Mouse (Mus musculus): ENCODE measurements around the gene Tap1. TPM values are rescaled to one million over a fixed set of nuclear protein-coding genes. Genes with fewer than 3 reads are reported as not detected.
A peak's percentile ranks its signal among the peaks of the same experiment; 100 is the strongest.

Tap1 gene
- polyA plus RNA-seq, 1 experiment from 2014 or later: 7.7 TPM

DNA sequence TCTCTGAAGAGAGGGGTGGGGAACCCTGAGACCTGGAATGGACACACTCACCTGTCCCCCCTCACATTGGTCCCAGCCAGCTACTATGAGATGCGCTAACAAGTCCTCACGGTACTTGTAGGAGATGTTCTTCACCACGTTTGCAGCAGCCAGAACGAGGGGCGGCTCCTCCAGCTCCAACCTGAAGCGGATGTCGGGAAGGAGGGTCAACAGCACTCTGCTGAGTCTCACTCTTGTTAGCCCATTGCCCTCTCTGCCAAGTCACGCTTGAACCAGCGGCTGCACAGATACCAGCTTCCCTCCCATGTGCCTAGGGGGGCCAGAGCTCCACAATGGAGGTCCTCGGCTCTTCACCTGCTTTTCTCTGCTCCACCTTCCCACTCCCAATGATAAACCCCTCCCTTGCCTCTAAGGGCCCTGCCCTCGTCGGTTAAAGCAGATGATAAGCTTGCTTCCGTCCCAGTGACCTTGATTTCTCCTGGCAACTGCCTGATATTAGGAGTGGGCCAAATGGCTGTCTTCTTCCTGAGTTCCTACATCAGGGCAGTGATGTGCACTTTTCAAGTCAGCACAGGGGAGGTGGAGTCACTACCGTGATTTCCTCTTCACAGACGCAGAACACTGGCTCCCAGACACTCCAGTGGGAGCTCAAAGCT is 3.7 kb upstream of the Tap1 start:
- H3K36me3 ChIP-seq: no peaks in the 10 kb centered on the region
- no peak overlapping the region for H3K27ac ChIP-seq
- ATAC-seq (ENCODE audit: insufficient read depth, low FRiP score, low read depth): no peak
- H3K4me3 ChIP-seq (replicated peaks): no peak overlapping the region
- 66% methylated on average over 15 of the region's 15 CpGs for WGBS
- peaks cover 16% of the 10 kb centered on the region for H3K4me1 ChIP-seq
- H3K9ac ChIP-seq: no peak overlapping the region
- H3K27me3 ChIP-seq (replicated peaks): peaks cover 13% of the 10 kb centered on the region
- H3K4me2 ChIP-seq: no peak overlapping the region
- no peaks in the 10 kb centered on the region for H3K9me3 ChIP-seq

DNA sequence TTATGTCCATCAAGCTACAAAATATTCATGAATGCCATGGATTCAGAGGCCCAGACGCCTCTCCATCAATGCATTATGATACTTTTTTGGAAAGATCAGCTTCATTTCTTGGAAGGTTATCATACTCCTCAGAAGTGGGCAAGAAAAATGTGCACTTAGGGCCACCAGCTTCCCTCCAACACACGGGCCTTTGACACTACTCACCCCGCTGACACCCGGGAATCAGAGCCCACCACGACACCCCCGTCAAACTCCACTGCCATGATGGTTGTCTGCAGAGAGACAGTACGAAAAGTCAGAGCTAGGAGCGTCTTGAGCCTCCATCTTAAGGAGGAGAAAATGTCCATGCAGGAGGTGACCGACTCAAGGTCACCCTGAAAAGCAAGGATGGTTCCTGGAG is 1.8 kb upstream of the Tap1 start:
- Histone ChIP-seq H3K36me3 (no peaks in the 10 kb centered on the region), H3K9me3 (no peaks in the 10 kb centered on the region), H3K9ac (no peak overlapping the region), H3K27ac (no peak overlapping the region), H3K4me3 (replicated peaks) (no peak overlapping the region), H3K4me2 (no peak overlapping the region), H3K27me3 (replicated peaks) (peaks cover 17% of the 10 kb centered on the region), H3K4me1 (peaks cover 16% of the 10 kb centered on the region)
- no peak for ATAC-seq (ENCODE audit: insufficient read depth, low FRiP score, low read depth)
- 86% methylated on average over 9 of the region's 9 CpGs for WGBS

DNA sequence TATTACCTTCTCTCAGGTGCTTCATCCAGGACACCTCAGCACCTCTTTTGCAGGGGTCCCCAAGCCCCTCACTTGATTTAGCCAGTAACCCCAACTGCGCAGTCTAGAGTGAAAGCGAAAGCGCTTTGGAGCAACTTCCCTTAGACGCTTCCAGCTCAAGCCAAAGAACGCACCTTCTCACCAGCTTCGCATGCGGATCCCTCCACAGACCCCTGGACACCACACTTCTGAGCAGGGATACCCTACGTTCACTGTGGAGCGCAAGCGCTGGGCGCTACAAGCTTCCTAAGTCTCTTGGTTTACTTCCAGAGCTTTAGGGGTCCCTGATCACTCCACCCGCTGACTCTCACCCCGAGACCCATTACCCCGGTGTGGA is 480 bp upstream of the Tap1 start:
- peaks cover 16% of the 10 kb centered on the region for H3K4me1 ChIP-seq
- peak overlapping the region; percentile 54 for H3K4me3 ChIP-seq (replicated peaks)
- peak; percentile 41 for ATAC-seq (ENCODE audit: insufficient read depth, low FRiP score, low read depth)
- WGBS: 2% methylated on average over 14 of the region's 14 CpGs
- no peak overlapping the region; the same call in 1 of the 2 replicates for H3K9ac ChIP-seq
- H3K9me3 ChIP-seq: no peaks in the 10 kb centered on the region
- H3K27ac ChIP-seq: no peak overlapping the region
- peak overlapping the region; percentile 98 for H3K4me2 ChIP-seq
- no peaks in the 10 kb centered on the region for H3K36me3 ChIP-seq
- H3K27me3 ChIP-seq (replicated peaks): peaks cover 17% of the 10 kb centered on the region

DNA sequence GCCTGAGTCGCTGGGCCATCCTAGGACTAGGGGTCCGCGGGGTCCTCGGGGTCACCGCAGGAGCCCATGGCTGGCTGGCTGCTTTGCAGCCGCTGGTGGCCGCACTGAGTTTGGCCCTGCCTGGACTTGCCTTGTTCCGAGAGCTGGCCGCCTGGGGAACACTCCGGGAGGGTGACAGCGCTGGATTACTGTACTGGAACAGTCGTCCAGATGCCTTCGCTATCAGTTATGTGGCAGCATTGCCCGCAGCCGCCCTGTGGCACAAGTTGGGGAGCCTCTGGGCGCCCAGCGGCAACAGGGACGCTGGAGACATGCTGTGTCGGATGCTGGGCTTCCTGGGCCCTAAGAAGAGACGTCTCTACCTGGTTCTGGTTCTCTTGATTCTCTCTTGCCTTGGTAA is 657 bp downstream of the Tap1 start:
- Histone ChIP-seq H3K4me3 (replicated peaks) (peak overlapping the region; percentile 54), H3K27ac (peak overlapping the region; percentile 87), H3K27me3 (replicated peaks) (peaks cover 22% of the 10 kb centered on the region), H3K4me2 (peak overlapping the region; percentile 98), H3K36me3 (no peaks in the 10 kb centered on the region), H3K9ac (peak overlapping the region; percentile 56), H3K9me3 (no peaks in the 10 kb centered on the region), H3K4me1 (peaks cover 16% of the 10 kb centered on the region)
- ATAC-seq (ENCODE audit: insufficient read depth, low FRiP score, low read depth): peak; percentile 2; the same call in 1 of the 2 replicates
- WGBS: 4% methylated on average over 20 of the region's 20 CpGs

DNA sequence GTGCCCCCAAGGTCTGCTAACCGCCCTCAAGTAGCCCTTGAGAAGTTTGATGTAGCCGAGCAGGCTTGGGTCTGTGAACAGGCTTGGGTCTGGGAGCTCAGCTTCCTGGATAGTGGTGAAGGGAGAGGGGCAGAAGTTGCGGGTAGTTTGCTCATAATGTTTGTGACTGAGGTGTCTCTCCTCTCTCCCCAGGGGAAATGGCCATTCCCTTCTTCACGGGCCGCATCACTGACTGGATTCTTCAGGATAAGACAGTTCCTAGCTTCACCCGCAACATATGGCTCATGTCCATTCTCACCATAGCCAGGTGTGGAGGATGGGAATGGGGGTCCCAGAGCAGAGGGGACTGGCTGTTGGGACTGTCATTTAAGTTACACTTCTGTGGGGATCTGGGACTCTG is 1.6 kb downstream of the Tap1 start:
- no peak for ATAC-seq (ENCODE audit: insufficient read depth, low FRiP score, low read depth)
- 75% methylated on average over 6 of the region's 6 CpGs for WGBS
- Histone ChIP-seq H3K9ac (no peak overlapping the region), H3K9me3 (no peaks in the 10 kb centered on the region), H3K4me2 (no peak overlapping the region), H3K4me1 (peaks cover 16% of the 10 kb centered on the region), H3K36me3 (no peaks in the 10 kb centered on the region), H3K4me3 (replicated peaks) (no peak overlapping the region), H3K27me3 (replicated peaks) (peaks cover 29% of the 10 kb centered on the region), H3K27ac (no peak overlapping the region)

DNA sequence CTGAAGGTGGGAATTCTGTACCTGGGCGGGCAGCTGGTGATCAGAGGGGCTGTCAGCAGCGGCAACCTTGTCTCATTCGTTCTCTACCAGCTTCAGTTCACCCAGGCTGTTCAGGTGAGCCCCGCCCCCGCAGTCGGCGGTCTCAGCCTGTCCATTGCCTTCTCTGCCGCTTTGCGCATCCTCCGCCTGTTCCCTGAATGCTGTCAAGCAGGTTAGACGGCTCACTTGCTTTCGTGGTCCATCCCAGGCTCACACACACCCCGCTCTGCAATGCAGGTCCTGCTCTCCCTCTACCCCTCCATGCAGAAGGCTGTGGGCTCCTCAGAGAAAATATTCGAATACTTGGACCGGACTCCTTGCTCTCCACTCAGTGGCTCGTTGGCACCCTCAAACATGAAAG is 5.5 kb downstream of the Tap1 start:
- Histone ChIP-seq H3K27ac (no peak overlapping the region), H3K4me2 (no peak overlapping the region), H3K9me3 (no peaks in the 10 kb centered on the region), H3K4me3 (replicated peaks) (no peak overlapping the region), H3K9ac (no peak overlapping the region), H3K27me3 (replicated peaks) (peaks cover 42% of the 10 kb centered on the region), H3K36me3 (no peaks in the 10 kb centered on the region), H3K4me1 (peaks cover 9% of the 10 kb centered on the region)
- WGBS: 20% methylated on average over 16 of the region's 16 CpGs
- no peak for ATAC-seq (ENCODE audit: insufficient read depth, low FRiP score, low read depth)

DNA sequence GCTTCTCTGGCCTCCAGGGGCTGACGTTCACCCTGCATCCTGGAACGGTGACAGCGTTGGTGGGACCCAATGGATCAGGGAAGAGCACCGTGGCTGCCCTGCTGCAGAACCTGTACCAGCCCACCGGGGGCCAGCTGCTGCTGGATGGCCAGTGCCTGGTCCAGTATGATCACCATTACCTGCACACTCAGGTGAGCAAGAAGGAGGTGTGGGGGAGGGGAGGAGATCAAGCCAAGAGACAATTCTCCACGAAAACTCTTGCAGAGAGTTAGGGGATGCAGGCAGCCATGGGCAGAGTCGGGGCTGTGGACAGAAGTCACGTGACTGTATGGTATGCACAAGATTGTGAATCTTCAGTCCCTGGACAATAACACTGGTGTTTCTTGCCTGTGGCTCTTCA is 6.1 kb downstream of the Tap1 start:
- Histone ChIP-seq H3K36me3 (no peaks in the 10 kb centered on the region), H3K27ac (no peak overlapping the region), H3K9ac (no peak overlapping the region), H3K4me2 (no peak overlapping the region), H3K4me1 (peaks cover 10% of the 10 kb centered on the region), H3K4me3 (replicated peaks) (no peak overlapping the region), H3K9me3 (no peaks in the 10 kb centered on the region), H3K27me3 (replicated peaks) (peaks cover 46% of the 10 kb centered on the region)
- 53% methylated on average over 8 of the region's 8 CpGs for WGBS
- no peak for ATAC-seq (ENCODE audit: insufficient read depth, low FRiP score, low read depth)

DNA sequence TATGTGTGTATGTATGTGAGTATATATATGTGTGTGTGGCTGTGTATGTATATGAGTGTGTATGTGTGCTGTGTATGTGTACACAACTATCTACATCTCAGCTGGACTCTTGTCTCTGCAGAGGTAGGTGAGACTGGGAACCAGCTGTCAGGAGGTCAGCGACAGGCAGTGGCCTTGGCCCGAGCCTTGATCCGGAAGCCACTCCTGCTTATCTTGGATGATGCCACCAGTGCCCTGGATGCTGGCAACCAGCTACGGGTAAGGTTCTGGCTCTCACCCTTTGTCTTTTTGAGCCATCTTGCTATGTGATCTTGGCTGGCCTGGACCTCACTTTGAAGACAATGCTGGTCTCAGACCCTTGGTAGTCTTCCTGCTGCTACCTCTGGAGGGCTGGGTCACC is 7.4 kb downstream of the Tap1 start:
- Histone ChIP-seq H3K27me3 (replicated peaks) (peaks cover 46% of the 10 kb centered on the region), H3K4me3 (replicated peaks) (no peak overlapping the region), H3K36me3 (no peaks in the 10 kb centered on the region), H3K9ac (no peak overlapping the region), H3K27ac (no peak overlapping the region), H3K9me3 (no peaks in the 10 kb centered on the region), H3K4me1 (peaks cover 10% of the 10 kb centered on the region), H3K4me2 (no peak overlapping the region)
- ATAC-seq (ENCODE audit: insufficient read depth, low FRiP score, low read depth): no peak
- 83% methylated on average over 4 of the region's 4 CpGs for WGBS

DNA sequence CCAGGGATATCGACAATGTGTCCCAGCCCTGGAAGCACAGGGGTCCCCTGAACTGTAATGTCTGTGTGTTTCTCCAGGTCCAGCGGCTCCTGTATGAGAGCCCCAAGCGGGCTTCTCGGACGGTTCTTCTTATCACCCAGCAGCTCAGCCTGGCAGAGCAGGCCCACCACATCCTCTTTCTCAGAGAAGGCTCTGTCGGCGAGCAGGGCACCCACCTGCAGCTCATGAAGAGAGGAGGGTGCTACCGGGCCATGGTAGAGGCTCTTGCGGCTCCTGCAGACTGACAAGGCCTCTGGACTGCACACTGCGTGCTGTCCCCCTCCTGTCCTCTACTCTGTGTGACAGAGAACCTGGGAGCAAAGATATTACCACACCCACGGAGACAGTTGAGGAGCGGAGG is 9.1 kb downstream of the Tap1 start:
- H3K4me1 ChIP-seq: peaks cover 10% of the 10 kb centered on the region
- H3K9me3 ChIP-seq: no peaks in the 10 kb centered on the region
- no peak overlapping the region for H3K27ac ChIP-seq
- ATAC-seq (ENCODE audit: insufficient read depth, low FRiP score, low read depth): no peak
- H3K4me2 ChIP-seq: no peak overlapping the region
- no peak overlapping the region for H3K4me3 ChIP-seq (replicated peaks)
- peaks cover 42% of the 10 kb centered on the region for H3K27me3 ChIP-seq (replicated peaks)
- 45% methylated on average over 12 of the region's 12 CpGs for WGBS
- no peak overlapping the region for H3K9ac ChIP-seq
- no peaks in the 10 kb centered on the region for H3K36me3 ChIP-seq

DNA sequence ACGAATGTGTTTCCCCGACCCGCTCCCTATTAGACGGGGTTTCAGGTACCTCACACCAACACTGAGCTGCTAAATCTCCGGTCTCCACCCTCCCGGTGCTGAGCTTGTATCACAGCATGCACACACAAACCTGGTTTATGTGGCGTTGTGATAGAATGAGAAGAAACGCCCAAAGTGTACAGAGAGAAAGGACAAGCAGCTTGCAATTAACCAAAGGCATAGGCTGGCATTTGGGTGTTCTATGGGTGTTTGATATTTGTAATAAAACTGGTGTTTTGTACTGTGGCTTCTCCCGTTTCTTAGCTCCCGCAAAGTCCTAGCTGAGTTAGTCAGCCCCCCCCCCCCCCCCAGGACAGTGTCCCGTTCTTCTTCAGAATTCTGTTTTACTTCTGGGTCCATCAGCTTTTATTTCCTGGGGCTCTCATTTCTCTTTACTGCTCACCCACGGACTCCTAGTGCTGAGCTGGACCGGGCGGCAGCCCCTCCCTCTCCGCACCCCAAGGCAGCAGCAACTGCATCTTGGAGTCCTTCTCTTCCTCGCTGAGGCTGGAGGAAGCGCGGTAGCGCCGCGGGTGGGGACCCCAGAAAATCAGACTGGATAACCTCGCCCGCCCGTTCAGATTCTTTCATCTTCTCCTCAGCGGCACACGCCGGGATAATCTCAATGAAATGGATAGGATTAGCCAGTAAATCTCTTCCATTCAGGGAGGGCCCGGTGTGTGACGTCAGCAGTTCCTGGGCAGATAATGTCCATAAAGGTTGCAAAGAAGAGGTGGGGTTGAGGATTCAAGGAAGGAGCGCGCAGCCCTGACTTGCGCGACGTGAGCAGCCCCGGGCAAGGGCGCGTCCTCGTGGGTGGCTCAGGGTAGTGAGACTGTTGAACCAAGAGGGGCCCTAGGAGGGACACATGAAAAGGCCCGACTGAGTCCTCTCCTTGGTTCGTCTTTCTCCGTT is 9.9 kb downstream of the Tap1 start, which contains the start of gene Psmb8:
Gene Psmb8 (plus strand): TSS at position 781 of the 954 bp plus-strand sequence.
- no peak within 1 kb of the TSS for H3K27ac ChIP-seq
- 7% methylated on average over 41 of the region's 41 CpGs for WGBS
- H3K27me3 ChIP-seq (replicated peaks): peaks cover 42% of the 10 kb centered on the region
- peak within 1 kb of the TSS; percentile 49 for H3K4me3 ChIP-seq (replicated peaks)
- H3K4me1 ChIP-seq: peaks cover 10% of the 10 kb centered on the region
- no peaks in the 10 kb centered on the region for H3K36me3 ChIP-seq
- peak within 1 kb of the TSS; percentile 17 for H3K9ac ChIP-seq
- peak; percentile 84 for ATAC-seq (ENCODE audit: insufficient read depth, low FRiP score, low read depth)
- peak within 1 kb of the TSS; percentile 78 for H3K4me2 ChIP-seq
- H3K9me3 ChIP-seq: no peaks in the 10 kb centered on the region

DNA sequence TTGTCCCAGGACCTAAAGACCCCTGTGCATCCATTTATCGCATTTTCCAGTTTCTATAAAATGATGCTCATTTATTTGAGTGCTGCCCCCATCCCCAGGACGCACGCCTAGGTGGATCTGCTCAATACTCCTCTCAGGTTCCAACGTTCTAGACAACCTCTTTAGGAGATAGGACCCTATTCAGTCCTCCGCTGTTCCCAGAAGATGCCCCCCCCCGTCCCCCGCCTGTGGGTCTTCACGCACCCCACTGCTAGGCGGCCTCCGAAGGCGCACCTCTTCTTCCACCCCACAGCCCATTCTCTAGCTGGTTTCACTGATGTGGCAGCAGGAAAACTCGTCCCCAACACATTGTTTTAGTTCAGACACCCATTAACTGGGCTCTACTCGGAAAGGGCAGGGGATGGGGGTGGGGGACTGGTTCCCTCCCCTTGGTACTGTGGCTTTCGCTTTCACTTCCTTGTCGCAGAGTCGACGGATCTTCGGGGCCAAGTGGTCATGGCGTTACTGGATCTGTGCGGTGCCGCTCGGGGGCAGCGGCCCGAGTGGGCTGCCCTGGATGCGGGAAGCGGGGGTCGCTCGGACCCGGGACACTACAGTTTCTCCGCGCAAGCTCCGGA is 10.7 kb downstream of the Tap1 start:
- ATAC-seq (ENCODE audit: insufficient read depth, low FRiP score, low read depth): no peak; the same call in 1 of the 2 replicates
- H3K27me3 ChIP-seq (replicated peaks): peaks cover 37% of the 10 kb centered on the region

DNA sequence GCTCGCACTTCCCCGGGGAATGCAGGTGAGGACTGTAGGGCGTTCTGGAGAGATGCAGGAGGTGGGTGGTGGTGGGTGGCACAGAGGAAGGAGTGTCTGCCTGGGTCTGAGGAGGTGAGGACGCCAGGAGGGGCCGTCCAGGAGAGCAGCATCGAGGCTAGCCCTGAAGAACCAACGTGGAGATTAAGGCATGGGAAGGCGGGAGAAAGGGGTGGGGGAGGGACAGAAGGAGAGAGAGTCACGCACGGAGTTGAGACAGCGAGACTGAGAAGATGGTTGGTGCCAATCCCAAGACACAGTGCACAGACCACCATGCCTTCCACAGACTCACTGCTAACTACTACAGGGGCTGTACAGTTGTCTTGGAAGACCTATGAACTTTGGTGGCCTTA is 11.2 kb downstream of the Tap1 start:
- ATAC-seq (ENCODE audit: insufficient read depth, low FRiP score, low read depth): no peak
- Histone ChIP-seq H3K36me3 (no peaks in the 10 kb centered on the region), H3K27ac (no peak overlapping the region), H3K4me2 (peak overlapping the region; percentile 78), H3K9me3 (no peaks in the 10 kb centered on the region), H3K4me3 (replicated peaks) (peak overlapping the region; percentile 49), H3K27me3 (replicated peaks) (peaks cover 34% of the 10 kb centered on the region), H3K4me1 (peaks cover 10% of the 10 kb centered on the region), H3K9ac (no peak overlapping the region)
- 7% methylated on average over 11 of the region's 11 CpGs for WGBS

More for the DNA sequence above, 10.7 kb downstream of the Tap1 start:
- Histone ChIP-seq H3K9me3 (no peaks in the 10 kb centered on the region), H3K4me1 (peaks cover 10% of the 10 kb centered on the region), H3K4me3 (replicated peaks) (peak overlapping the region; percentile 49), H3K4me2 (peak overlapping the region; percentile 78), H3K27ac (no peak overlapping the region), H3K36me3 (no peaks in the 10 kb centered on the region), H3K9ac (peak overlapping the region; percentile 17)
- 1% methylated on average over 32 of the region's 32 CpGs for WGBS
